Mouse (Mus musculus): ENCODE measurements around the gene Col26a1.

The Col26a1 gene

DNA sequence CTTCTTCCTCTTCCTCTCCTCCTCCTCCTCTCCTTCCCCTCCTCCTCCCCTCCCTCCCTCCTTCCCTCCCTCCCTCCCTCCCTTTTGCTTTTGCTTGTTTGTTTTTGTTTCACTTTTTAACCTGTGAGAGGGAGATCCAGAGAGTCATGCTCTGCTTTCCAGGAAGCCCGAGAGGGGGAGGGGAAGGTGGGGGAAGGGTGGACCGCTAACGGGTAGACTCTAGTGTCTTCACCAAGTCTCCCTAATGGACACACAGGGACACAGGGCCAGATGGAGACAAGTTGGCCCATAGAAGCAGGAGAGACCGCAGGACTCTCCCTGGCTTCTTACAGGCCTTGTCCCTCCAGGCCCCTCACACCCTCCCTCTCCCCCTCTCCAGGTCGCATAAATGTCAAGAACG, 188.0 kb downstream of the Col26a1 start:
- no peak for DNase-seq (ENCODE audit: low read depth in 2 of 2, low spot score in 2 of 2)

DNA sequence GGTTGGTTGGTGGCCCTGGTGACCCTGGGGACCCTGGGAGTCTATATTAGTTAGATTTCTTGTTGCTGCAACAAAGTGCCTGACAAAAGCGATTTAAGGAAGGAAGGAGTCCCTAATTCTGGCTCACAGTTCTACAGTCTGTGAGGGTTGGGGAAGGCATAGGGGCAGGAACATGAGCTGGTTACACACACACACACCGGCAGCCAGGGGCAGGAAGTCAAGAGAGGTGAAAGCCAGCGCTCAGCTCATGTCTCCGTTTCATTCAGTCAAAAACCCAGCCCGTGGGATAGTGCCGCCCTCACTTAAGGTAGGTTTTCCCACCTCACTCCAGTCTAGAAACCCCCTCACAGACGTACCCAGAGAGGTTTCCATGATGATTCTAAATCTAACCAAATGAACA, 189.6 kb downstream of the Col26a1 start:
- no peak for DNase-seq (ENCODE audit: low read depth in 2 of 2, low spot score in 2 of 2)

- no peak for DNase-seq (ENCODE audit: low read depth in 2 of 2, low spot score in 2 of 2)
Observed at GRCm38 (mm10) chr5:136692784-136693183, 190.2 kb downstream of the Col26a1 start, which contains the start of gene Myl10. Myl10 (plus strand) TSS chr5:136693146.
